Comparison of ENCODE assay signal across 14 mouse cellular contexts in genomic region chr12:57399547-57399946, GRCm38 (mm10).
DNase-seq lines count a peak whose midpoint lies in the region; ATAC-seq lines count a peak whose summit lies in the region.
"Had no signal": no experiment of that assay in that cellular context is flagged by ENCODE, and none has a peak within 500 bp of the region (broad histone marks: within the 10 kb centered on the region; RNA-seq: fewer than 3 reads in every experiment).

No protein-coding gene starts in this region.

- no peak overlapping the region for H3K27ac ChIP-seq in lung, embryonic 16.5 days (ENCODE audit: low read length)
- H3K27ac ChIP-seq in forebrain, embryonic 13.5 days, result no peak overlapping the region
- H3K27ac ChIP-seq: limb, embryonic 15.5 days had no signal

- H3K4me2 ChIP-seq in lung, embryonic 16.5 days (ENCODE audit: low read depth, low read length), result no peak overlapping the region
- H3K4me2 ChIP-seq in forebrain, embryonic 13.5 days, result no peak overlapping the region
- H3K4me2 ChIP-seq: heart, embryonic 12.5 days; limb, embryonic 15.5 days had no signal

- no peaks in the 10 kb centered on the region for H3K9me3 ChIP-seq in lung, embryonic 16.5 days (ENCODE audit: control insufficient read depth, low read length)
- H3K9me3 ChIP-seq in forebrain, embryonic 13.5 days (replicated peaks), result no peaks in the 10 kb centered on the region
- H3K9me3 ChIP-seq: heart, embryonic 12.5 days; limb, embryonic 15.5 days had no signal

- H3K36me3 ChIP-seq in lung, embryonic 16.5 days (ENCODE audit: control insufficient read depth, insufficient read depth, low read length), result no peaks in the 10 kb centered on the region
- no peaks in the 10 kb centered on the region for H3K36me3 ChIP-seq in forebrain, embryonic 13.5 days (ENCODE audit: poor library complexity, severe bottlenecking)
- H3K36me3 ChIP-seq: heart, embryonic 12.5 days; limb, embryonic 15.5 days had no signal

- H3K9ac ChIP-seq in lung, embryonic 16.5 days (ENCODE audit: low read length), result no peak overlapping the region
- no peak overlapping the region for H3K9ac ChIP-seq in forebrain, embryonic 13.5 days
- H3K9ac ChIP-seq: heart, embryonic 12.5 days; limb, embryonic 15.5 days had no signal

- no peaks in the 10 kb centered on the region for H3K27me3 ChIP-seq in lung, embryonic 16.5 days (ENCODE audit: control insufficient read depth, insufficient read depth, low read depth, low read length)
- H3K27me3 ChIP-seq in forebrain, embryonic 13.5 days, result no peaks in the 10 kb centered on the region
- H3K27me3 ChIP-seq: heart, embryonic 12.5 days; limb, embryonic 15.5 days had no signal

- DNase-seq in lung, postnatal 14 days, result no peak
- peak; percentile 10 for DNase-seq in lung, postnatal 25 days (ENCODE audit: low spot score)
- DNase-seq in retina, embryonic 14.5 days (ENCODE audit: low spot score), result peak; percentile 45
- DNase-seq: adrenal gland, postnatal 36 days; cerebellum, adult 18-20 months; kidney, postnatal 36 days; spleen, adult 18-20 months had no signal

- WGBS in lung, embryonic 16.5 days, result 51% methylated on average over 4 of the region's 4 CpGs
- whole genome bisulfite sequencing in forebrain, embryonic 13.5 days, result 10% methylated on average over 4 of the region's 4 CpGs

- no peaks in the 10 kb centered on the region for H3K4me1 ChIP-seq in lung, embryonic 16.5 days (replicated peaks; ENCODE audit: control insufficient read depth, insufficient read depth, low read length)
- peaks cover 23% of the 10 kb centered on the region for H3K4me1 ChIP-seq in forebrain, embryonic 13.5 days
- H3K4me1 ChIP-seq: heart, embryonic 12.5 days; limb, embryonic 15.5 days had no signal

- ATAC-seq in lung, embryonic 16.5 days (ENCODE audit: low read depth), result peak; percentile 74
- ATAC-seq in forebrain, embryonic 13.5 days, result peak; percentile 57; the same call in 1 of the 2 replicates
- no peak for ATAC-seq in monocyte, adult 5-6 weeks (replicated peaks; ENCODE audit: insufficient number of reproducible peaks, low FRiP score, low TSS enrichment, poor library complexity, severe bottlenecking)
- ATAC-seq in megakaryocyte, adult 5-6 weeks (ENCODE audit: poor library complexity, severe bottlenecking), result no peak
- ATAC-seq: inflammation-experienced regulatory T-cells, adult 6 months had no signal

- H3K4me3 ChIP-seq in lung, embryonic 16.5 days (ENCODE audit: low read length), result no peak overlapping the region
- no peak overlapping the region for H3K4me3 ChIP-seq in forebrain, embryonic 13.5 days
- H3K4me3 ChIP-seq: heart, embryonic 12.5 days; limb, embryonic 15.5 days had no signal

Comparison
In these comparisons a context has a peak if more than half of its experiments do, and no peak if none do; other contexts are left out.
1. ATAC-seq: peak in lung, embryonic 16.5 days (single experiment) and forebrain, embryonic 13.5 days (single experiment); none in monocyte, adult 5-6 weeks (single experiment) and megakaryocyte, adult 5-6 weeks (single experiment).